Mouse (Mus musculus) kidney, embryonic 14.5 days (tissue): ENCODE measurements around the gene Dnah7c. TPM values are rescaled to one million over a fixed set of nuclear protein-coding genes. Genes with fewer than 3 reads are reported as not detected.
"Not testable (repeated sequence)": the region's sequence is repeated elsewhere in the genome, so short reads cannot be mapped to it uniquely, and the experiment has no call there.

ENCODE experiments used
- ATAC-seq: fragments of 200-750 bp; cut with Nextera tagmentation; 2 replicates; pipeline ENCODE4 v1.8.0; 2017; ENCODE audit warnings: moderate number of reproducible peaks, mild to moderate bottlenecking, moderate TSS enrichment, moderate library complexity; ENCODE audit not compliant: low FRiP score, low TSS enrichment
- H3K27ac ChIP-seq: fragments of 300-500 bp; sonication (generic); 2 replicates; pipeline ENCODE4 v1.5.1; 2014; ENCODE audit warnings: low read depth, mild to moderate bottlenecking, low read length, moderate library complexity, mixed read lengths
- H3K27me3 ChIP-seq: fragments of 300-500 bp; sonication (generic); 2 replicates; pipeline ENCODE4 v1.6.1; 2014; ENCODE audit warnings: mild to moderate bottlenecking, low read length; ENCODE audit not compliant: control insufficient read depth, insufficient read depth
- H3K36me3 ChIP-seq: fragments of 300-500 bp; sonication (generic); 2 replicates; pipeline ENCODE4 v1.6.1; 2014; ENCODE audit warnings: low read length, mixed read lengths; ENCODE audit not compliant: control insufficient read depth, insufficient read depth
- H3K4me1 ChIP-seq: fragments of 300-500 bp; sonication (generic); 2 replicates; pipeline ENCODE4 v1.6.1; 2014; ENCODE audit warnings: low read length, mixed read lengths; ENCODE audit not compliant: control insufficient read depth, insufficient read depth
- H3K4me2 ChIP-seq: fragments of 300-500 bp; sonication (generic); replicated peaks from 2 replicates; pipeline ENCODE4 v1.6.1; 2014; ENCODE audit warnings: low read depth, mild to moderate bottlenecking, low read length
- H3K4me3 ChIP-seq: fragments of 300-500 bp; sonication (generic); 2 replicates; pipeline ENCODE4 v1.5.1; 2014; ENCODE audit warnings: mild to moderate bottlenecking, low read length
- H3K9ac ChIP-seq: fragments of 300-500 bp; sonication (generic); 2 replicates; pipeline ENCODE4 v1.6.1; 2014; ENCODE audit warnings: low read depth, mild to moderate bottlenecking, low read length, moderate library complexity
- H3K9me3 ChIP-seq: fragments of 300-500 bp; sonication (generic); 2 replicates; pipeline ENCODE4 v1.6.1; 2016; ENCODE audit warnings: low read length; ENCODE audit not compliant: control insufficient read depth
- WGBS: fragments of 180-500 bp; shearing (Covaris S2); extraction: QIAGEN DNeasy Blood & Tissue Kit; methylation state at CpG from one replicate; pipeline ENCODE4 v1.1.7; 2014; 5-methylcytosine and 5-hydroxymethylcytosine counted together
- polyA plus RNA-seq: library from polyadenylated mRNA; unstranded; fragments of >200 nt; fragmentation: Nextera tagmentation; extraction: Ambion mirVana; gene quantifications from 2 replicates; pipeline ENCODE4 v1.2.1, GENCODE M21; 2014

Gene Dnah7c
- polyA plus RNA-seq, 1 experiment from 2014 or later: 0.11 TPM

GRCm38 (mm10) chr1:46649821-46650220, 224.4 kb downstream of the Dnah7c start:
- H3K9ac ChIP-seq, H3K4me3 ChIP-seq, H3K27ac ChIP-seq, H3K4me2 ChIP-seq, H3K9me3 ChIP-seq, H3K36me3 ChIP-seq, H3K4me1 ChIP-seq, ATAC-seq, H3K27me3 ChIP-seq: not testable (repeated sequence)
- 79% methylated on average over 4 of the region's 4 CpGs for WGBS

GRCm38 (mm10) chr1:46652721-46653120, 227.3 kb downstream of the Dnah7c start:
- 59% methylated on average over 2 of the region's 2 CpGs for WGBS
- not testable (repeated sequence) for H3K27ac ChIP-seq

GRCm38 (mm10) chr1:46724810-46725209, 299.4 kb downstream of the Dnah7c start:
- not testable (repeated sequence) for H3K9me3 ChIP-seq, H3K4me3 ChIP-seq, H3K4me2 ChIP-seq, H3K4me1 ChIP-seq, H3K27ac ChIP-seq, H3K36me3 ChIP-seq, H3K27me3 ChIP-seq, H3K9ac ChIP-seq
- 34% methylated on average over 1 of the region's 1 CpGs for WGBS
- ATAC-seq: peak; percentile 73; the same call in 1 of the 2 replicates

More at GRCm38 (mm10) chr1:46652721-46653120, 227.3 kb downstream of the Dnah7c start:
- H3K9me3 ChIP-seq, H3K36me3 ChIP-seq, H3K4me3 ChIP-seq, H3K4me2 ChIP-seq, H3K9ac ChIP-seq, ATAC-seq, H3K4me1 ChIP-seq, H3K27me3 ChIP-seq: not testable (repeated sequence)

GRCm38 (mm10) chr1:46725266-46725665, 299.9 kb downstream of the Dnah7c start:
- Histone ChIP-seq H3K36me3 (no peaks in the 10 kb centered on the region), H3K4me2 (no peak overlapping the region), H3K9me3 (no peaks in the 10 kb centered on the region), H3K4me1 (no peaks in the 10 kb centered on the region), H3K4me3 (no peak overlapping the region), H3K27me3 (no peaks in the 10 kb centered on the region), H3K27ac (no peak overlapping the region), H3K9ac (no peak overlapping the region)
- ATAC-seq: no peak
- WGBS: 54% methylated on average over 1 of the region's 1 CpGs

GRCm38 (mm10) chr1:46725719-46726118, 300.3 kb downstream of the Dnah7c start:
- not testable (repeated sequence) for H3K4me3 ChIP-seq, ATAC-seq, H3K4me1 ChIP-seq, H3K9ac ChIP-seq, H3K27ac ChIP-seq, H3K27me3 ChIP-seq, H3K36me3 ChIP-seq, H3K9me3 ChIP-seq, H3K4me2 ChIP-seq
- WGBS: 87% methylated on average over 2 of the region's 2 CpGs

DNA sequence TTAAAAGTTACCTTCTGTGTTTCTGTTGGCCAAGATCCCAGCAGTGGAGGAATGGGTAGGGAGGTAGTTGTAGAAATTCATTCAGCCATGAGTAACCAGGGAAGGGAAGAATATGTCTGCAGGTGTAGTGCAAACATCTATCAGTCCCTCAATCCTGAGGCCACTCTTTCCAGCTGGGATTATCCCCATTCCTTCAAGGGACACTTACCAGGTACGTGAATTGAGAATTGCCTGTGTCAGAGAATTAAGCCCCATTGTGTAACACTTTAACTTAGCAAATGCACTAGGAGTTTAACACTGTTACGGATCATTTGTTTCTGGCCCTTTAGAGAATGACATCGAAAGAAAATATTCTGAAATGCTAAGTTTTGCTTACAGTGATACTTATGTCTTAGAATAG, 304.3 kb downstream of the Dnah7c start:
- H3K27ac ChIP-seq, ATAC-seq, H3K4me1 ChIP-seq, H3K36me3 ChIP-seq, H3K27me3 ChIP-seq, H3K9me3 ChIP-seq, H3K4me2 ChIP-seq, H3K9ac ChIP-seq, H3K4me3 ChIP-seq: not testable (repeated sequence)
- 82% methylated on average over 3 of the region's 3 CpGs for whole genome bisulfite sequencing

DNA sequence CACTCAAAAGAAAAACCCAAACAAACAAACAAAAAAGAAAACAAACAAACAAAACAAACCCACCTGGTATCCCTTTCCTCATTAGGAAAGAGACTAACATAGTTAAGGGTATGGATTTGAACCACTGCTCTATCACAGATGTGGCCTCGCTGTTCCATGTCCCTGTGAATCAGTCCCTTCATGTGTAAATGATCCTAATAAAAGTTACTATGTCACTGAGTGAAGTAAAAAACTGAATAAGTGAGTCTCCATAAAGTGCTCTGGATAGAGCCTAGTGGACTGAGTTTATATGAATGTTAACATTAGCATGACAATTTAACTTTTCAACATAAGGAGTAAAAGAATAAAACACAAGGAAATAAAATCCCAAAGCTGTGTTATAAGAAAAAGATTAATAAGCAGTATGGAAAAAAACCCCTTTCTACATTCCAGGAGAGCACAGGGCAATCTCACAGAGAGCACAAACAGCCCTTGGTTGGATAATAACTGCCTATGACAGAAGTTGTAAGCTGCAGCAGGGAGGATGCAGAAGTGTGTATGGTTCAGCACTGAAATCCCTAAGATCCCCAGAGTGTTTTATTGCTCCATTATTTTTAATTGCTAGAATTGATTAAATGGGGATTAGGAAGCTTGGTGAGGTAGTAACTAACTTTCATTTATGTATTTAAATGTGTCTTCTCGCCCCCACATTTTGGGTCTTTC, 308.2 kb downstream of the Dnah7c start:
- not testable (repeated sequence) for ATAC-seq, H3K4me3 ChIP-seq
- 74% methylated on average over 2 of the region's 2 CpGs for WGBS

DNA sequence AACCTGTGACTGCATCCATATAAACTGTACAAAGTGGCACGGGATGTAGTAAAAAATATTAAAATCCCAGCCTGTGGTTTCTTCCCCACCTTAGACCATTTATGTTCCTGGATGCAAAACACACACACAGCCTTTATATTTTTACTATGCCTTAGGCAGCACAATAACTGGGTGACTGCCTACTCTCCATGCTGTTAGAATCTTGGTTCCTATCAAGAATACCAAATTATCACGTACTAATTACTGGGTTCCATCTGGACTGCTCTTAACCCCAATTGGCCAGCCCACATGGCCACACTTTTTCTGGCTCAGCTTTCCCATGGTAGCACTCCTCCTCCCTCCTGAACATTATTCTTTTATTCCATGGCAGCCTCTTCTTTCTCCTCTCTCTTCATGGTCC, 309.1 kb downstream of the Dnah7c start:
- H3K9me3 ChIP-seq, ATAC-seq, H3K27ac ChIP-seq, H3K4me1 ChIP-seq, H3K27me3 ChIP-seq, H3K4me3 ChIP-seq, H3K9ac ChIP-seq, H3K4me2 ChIP-seq, H3K36me3 ChIP-seq: not testable (repeated sequence)
- 90% methylated on average over 2 of the region's 2 CpGs for WGBS

More for the DNA sequence above, 308.2 kb downstream of the Dnah7c start:
- not testable (repeated sequence) for H3K4me2 ChIP-seq, H3K9ac ChIP-seq, H3K27me3 ChIP-seq, H3K4me1 ChIP-seq, H3K9me3 ChIP-seq, H3K36me3 ChIP-seq, H3K27ac ChIP-seq

DNA sequence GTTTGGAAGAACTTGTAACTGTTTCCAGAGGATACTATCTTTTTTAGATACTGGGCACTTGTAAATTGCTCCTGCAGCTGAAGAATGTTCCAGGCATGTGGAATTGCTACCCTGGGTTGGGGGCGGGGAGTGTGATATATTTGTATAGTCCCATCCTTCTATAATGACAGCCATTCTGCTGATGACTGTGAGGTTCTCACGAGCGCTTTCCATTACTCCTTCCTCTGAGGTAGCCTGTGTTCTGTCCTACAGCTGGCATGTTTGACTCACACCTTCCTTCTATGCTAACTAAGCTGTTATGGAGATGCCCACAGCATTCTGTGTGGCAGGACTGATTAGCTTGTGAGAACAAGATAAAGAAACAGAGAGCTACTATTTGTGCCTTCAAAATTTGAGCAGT, 339.2 kb downstream of the Dnah7c start:
- H3K4me1 ChIP-seq, ATAC-seq, H3K4me3 ChIP-seq, H3K36me3 ChIP-seq, H3K9ac ChIP-seq, H3K4me2 ChIP-seq, H3K27me3 ChIP-seq, H3K9me3 ChIP-seq, H3K27ac ChIP-seq: not testable (repeated sequence)
- WGBS: 83% methylated on average over 3 of the region's 3 CpGs
